Mouse (Mus musculus) urinary bladder, postnatal 10 days (tissue): ENCODE results near the gene S100a10.
"Not testable (repeated sequence)": the region's sequence is repeated elsewhere in the genome, so short reads cannot be mapped to it uniquely, and the experiment has no call there.

Source experiments
- DNase-seq: peaks from one replicate; pipeline ENCODE4 v3.0.0; 2022; ENCODE audit warnings: low spot score

Gene S100a10

DNA sequence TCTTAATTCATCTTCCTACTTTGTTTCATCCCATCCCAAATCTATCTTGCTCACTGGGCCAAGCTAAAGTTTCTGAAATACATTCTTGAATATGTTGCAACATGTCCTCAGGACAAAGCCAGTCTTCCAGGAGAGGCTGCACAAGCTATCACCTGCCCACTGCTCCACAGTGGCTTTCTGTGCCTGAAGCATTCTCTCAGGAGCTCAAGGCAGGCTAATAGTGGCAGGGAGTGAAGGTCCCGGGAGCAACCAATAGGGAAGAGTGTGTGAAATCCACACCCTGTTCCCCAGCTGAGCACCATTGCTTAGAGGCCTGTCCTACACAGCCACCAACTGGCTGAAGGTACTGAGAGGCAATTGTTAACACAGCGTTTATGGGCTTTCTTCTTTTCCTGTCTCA, 26.1 kb downstream of the S100a10 start:
- DNase-seq = no peak

DNA sequence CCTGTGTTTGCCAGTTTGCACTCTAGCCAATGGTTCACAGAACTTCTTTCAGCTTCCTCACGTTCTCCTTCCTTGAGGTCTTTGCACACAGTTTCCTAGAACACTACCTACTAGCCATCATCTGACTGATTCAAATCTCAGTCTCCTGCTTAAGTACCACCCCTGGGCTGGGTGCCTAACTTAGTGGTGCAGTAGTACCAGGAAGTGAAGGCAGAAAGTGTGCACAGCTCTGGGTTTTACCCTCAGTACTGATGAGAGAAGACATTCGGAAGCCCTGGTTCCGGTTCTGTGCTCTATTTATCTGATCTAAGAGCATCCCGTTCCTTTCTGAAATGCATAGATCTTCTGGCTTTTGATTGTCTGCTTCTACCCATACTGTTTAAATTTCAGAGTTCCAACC, 26.8 kb downstream of the S100a10 start:
- DNase-seq = no peak

DNA sequence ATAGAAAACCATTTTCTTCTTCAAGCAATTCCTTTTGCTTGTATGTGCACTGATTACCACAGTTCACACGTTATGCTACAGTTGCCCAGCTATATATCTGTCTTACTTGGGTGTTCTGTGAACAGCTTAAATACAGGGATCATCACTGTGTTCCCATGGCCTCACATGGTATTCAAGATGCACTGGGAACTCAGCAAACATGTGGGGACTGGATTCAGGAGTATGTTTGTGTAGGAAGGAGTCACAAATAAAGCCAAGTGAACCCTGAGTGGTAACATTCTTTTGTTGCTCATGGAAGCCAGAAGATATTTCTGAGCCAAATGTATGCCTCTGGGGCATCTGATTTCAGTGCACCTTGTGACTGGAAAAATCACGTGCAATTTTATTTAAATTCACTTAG, 28.2 kb downstream of the S100a10 start:
- DNase-seq = no peak

DNA sequence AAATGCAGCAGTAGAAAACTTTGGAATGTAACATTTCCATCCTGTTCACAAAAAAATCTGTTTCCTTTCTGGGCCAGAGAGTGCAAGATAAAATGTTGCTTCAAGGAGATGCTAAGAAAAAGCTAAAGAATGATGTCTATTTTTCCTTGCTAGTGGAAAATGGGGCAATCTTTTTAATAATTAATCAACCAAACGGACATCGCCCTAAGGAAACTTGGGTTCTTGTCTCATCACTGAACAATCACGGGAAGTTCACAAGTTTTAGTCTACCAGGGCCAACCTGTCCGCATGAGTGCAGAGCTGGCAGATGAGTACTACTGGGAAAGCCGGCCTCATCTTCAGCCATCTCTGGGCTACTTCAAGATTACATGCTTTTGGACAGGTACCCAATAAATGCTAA, 34.7 kb downstream of the S100a10 start:
- no peak for DNase-seq

DNA sequence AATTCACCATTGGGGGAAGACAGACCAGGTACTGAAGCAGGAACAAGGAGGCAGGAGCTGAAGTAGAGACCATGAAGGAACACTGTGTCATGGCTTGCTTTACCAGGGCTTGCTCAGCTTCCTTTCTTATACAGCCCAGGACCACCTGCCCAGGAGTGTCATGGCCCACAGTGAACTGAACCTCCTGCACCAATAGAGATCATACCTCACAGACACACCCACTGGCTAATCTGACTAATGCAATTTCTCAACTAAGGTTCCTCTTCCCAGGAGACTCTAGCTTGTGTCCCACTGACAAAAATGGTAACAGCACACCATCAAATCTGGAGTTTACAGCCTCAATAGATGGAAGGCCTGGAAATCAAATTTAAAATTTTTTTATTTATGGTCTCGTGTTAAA, 35.4 kb downstream of the S100a10 start:
- DNase-seq = no peak

DNA sequence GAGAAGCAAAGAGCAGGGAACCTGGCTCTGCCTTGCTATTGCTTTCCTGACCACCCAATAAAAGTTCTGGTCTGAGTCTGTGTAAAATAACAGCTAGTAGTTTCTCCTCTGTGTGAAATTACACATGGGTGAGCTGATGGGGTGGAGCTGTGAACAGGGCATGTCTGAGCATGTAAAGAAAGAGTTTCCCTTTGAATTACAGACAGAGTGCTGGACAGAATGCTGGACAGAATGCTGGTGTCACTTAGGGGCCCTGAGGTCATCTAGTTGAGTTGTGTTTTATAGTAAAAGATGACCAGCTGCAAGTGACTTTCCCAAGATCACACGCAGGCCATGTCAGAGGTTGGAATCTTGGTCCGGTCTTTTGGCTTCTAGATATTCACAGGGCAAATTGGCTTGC, 37.2 kb downstream of the S100a10 start:
- DNase-seq = no peak

DNA sequence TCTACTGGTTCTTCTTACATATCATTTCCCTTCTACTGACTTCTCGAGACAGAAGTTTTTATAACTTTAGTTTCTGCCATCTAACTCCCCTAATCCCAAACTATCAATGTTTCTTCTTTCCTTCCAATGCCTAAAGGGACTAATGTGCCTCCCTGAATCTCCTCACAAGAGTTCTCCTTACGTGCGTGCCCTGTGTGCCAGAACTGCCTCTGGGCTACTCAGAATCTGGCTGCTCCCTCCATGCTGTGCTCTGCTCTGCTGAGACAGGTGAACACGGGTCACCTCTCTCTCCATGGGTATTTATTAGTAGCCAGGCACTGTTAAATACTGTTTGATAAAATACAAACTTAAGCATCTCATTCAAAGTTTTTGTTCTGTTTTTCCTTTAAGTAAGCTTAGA, 38.1 kb downstream of the S100a10 start:
- DNase-seq = no peak

DNA sequence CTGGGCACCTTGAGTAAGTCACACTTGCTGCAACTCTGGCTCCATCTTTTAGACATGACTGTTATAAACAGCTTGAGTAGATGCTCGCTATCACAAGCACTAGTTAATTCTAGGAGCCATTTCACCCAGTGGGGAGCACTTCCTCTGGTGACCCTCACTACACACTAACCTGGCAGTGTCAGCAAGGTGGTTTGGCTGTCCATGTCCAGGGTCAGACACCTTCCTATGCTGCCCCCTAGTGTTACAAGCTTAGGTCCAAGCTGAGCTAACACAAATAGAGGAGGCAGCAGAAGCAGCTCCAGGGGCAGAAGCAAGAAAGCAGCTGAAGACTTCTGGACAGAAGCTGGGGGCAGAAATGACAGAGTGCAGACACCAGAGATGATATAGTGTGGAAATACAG, 38.6 kb downstream of the S100a10 start:
- DNase-seq = no peak

DNA sequence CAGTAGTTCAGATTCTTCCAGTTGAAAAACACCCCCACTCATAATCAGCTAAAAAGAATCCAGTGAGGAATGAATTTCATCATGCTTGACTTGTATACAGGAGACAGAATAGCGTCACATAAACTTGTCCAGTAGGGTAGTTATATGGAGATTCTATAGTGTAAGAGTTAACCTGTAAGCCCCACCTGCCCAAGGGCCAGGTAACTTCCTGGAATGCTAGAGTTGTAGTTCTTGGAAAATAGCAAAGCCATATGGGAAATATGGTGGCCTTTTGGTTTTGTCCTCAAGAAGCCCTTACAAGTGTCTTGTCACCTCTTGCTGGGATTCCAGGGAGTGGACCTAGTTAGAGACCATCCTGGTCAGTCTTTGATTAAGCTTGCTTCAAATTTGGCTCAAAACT, 41.8 kb downstream of the S100a10 start:
- no peak for DNase-seq

DNA sequence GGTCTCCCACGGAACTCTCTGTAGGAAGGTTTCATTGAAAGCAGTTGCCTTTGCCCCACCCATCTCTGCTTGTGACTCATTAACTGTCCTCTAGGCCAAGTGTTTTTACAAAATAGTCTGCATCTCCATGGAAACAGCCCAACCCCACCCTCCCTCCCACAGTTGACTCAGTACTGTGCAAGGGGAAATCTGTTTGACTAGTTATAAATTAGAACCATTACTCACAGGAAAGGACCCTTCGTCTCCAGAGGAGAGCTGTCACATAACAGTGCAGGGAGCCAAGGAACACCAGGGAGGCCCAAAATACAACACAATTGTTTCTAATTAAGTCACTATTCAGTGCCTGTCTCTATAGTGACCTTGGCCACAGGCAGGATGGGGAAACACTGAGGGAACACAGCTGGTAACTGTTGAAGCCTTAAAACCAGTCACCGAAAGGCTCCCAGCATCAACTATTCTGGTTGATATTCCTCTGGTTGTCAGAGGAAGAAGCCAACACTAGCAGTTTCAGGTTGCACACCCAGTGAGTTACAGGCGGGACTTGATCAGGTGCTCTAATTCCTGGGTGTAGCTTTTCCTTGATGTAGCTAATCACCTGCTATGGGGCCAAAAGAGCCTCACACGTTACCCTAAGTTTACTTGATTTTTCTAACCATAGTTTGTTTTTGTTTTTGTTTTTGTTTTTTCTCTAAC, 42.5 kb downstream of the S100a10 start:
- no peak for DNase-seq

DNA sequence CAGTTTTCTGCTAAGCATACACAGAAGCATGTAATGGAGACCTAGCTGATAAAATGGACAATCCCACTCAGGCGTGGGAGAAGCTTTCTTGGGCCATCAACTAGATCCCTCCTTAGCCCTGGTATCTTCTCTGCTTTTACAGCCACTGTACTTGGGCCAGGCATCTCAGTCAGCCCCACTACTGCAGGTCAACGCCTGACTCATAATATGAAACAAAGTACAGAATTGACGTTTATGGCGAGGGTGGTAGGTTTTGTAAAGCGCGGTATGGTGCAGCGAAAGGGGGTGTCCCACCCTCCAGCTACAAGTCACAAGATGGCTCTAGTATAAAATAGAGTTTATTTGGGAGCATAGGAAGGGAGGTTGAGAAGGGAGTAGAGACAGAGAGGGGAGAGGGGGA, 43.1 kb downstream of the S100a10 start:
- no peak for DNase-seq

DNA sequence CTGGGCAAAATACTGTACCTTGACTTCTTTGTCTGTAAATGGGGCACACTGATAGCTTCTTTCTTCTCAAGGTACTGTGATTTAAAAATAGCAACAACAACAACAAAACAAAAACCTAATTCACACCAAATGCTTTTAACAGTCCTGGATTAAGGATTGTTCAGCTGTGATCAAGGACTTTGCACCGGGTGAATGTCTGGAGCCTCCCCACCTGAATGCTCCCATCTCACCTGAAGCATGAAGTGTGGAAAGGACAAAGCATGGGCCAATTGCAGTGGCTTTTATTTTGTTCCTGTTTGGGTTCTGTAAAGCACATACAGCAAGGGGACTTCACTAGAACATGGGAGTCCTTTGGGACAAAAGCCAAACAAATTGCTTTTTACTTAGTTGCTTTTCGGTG, 45.3 kb downstream of the S100a10 start:
- DNase-seq = no peak

DNA sequence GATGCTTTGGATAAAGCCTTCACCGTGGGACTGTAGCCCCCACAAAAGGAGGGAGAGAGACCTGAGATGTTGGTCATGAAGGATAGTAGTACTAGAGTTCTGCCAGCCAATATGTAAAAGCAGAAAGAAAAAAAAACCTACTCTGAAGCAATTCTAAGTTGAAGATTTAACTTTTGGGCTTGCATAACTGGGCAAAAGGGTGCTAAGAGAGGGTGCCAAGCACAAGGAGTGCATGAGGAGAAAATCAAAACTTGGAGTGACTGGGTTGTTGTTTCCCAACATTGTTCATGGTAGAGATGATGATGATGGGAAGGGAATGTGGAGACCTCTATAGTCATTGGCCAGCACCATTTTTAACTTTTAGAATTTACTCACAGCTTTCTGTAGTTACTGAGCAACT, 47.0 kb downstream of the S100a10 start:
- no peak for DNase-seq

DNA sequence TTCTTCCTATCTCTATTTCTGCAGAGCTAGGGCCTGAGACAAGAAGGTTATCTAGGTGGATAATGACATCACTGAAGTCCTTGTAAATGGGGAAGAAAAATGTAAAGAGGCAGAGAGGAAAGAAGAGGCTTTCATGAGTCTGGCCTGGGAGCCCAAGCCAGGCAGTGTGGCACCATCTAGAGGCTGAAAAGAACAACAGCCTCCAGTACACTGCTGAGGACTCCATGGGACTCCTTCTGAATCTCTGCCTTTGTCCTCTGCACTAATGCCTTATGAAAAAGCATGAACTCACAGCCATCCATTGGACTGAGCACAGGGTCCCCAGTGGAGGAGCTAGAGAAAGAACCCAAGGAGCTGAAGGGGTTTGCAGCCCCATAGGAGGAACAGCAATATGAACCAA, 54.1 kb downstream of the S100a10 start:
- not testable (repeated sequence) for DNase-seq
